Mouse (Mus musculus) CH12.LX (cell line): ENCODE results near the gene Mrrf.

Experiments used
- CHD1 ChIP-seq: IDR thresholded peaks from 2 replicates; pipeline ENCODE4 v1.6.1; 2012; ENCODE audit warnings: low read depth, low read length, improper control_type of control experiment, inconsistent platforms
- CHD2 ChIP-seq: IDR thresholded peaks from 2 replicates; pipeline ENCODE4 v1.6.1; 2011; ENCODE audit warnings: low read length, improper control_type of control experiment
- ELF1 ChIP-seq: IDR thresholded peaks from 2 replicates; pipeline ENCODE4 v1.6.1; 2014; ENCODE audit warnings: low read depth, mild to moderate bottlenecking, inconsistent platforms, low read length, improper control_type of control experiment
- EP300 ChIP-seq: IDR thresholded peaks from 2 replicates; pipeline ENCODE4 v1.6.1; 2011; ENCODE audit warnings: low read length, improper control_type of control experiment
- JUND ChIP-seq: conservative IDR thresholded peaks from 2 replicates; pipeline ENCODE4 v1.6.1; 2011; ENCODE audit warnings: low read depth, low read length, improper control_type of control experiment
- MEF2A ChIP-seq: IDR thresholded peaks from 2 replicates; pipeline ENCODE4 v1.6.1; 2014; ENCODE audit warnings: low read depth, mild to moderate bottlenecking, inconsistent platforms, low read length, improper control_type of control experiment, borderline replicate concordance
- NRF1 ChIP-seq: IDR thresholded peaks from 2 replicates; pipeline ENCODE4 v1.6.1; 2014; ENCODE audit warnings: low read depth, mild to moderate bottlenecking, inconsistent platforms, low read length, improper control_type of control experiment, moderate library complexity
- POLR2A ChIP-seq: IDR thresholded peaks from 2 replicates; pipeline ENCODE4 v1.6.1; 2011; ENCODE audit warnings: low read depth, mild to moderate bottlenecking, improper control_type of control experiment, low read length
- POLR2AphosphoS2 ChIP-seq: IDR thresholded peaks from 2 replicates; pipeline ENCODE4 v1.6.1; 2011; ENCODE audit warnings: low read depth, low read length, improper control_type of control experiment

DNA sequence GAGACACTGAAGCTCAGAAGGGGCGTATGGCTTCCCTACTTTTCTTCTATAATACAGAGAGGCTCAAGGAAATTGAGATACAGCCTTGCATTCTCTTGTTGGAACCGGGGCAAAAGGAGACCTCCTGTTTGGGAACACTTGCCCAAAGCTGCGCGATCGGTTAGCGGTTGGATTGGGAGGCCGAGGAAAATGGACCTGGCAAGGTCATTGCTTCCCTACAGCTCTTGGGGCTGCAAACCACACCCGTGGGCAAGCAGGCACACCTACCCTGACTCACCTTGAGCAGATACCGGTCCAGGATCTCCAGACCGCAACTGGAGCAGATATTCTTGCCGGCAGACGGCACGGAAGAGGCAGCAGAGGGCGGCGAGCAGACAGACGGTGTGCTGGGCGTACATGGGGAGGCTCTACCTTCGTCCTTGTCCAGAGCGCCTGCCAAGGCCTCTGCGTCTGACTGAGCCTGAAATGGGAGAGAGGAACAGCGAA lies 33.1 kb upstream of the Mrrf start:
- TF ChIP-seq EP300 = no peak
- no peak for TF ChIP-seq CHD1
- no peak for TF ChIP-seq ELF1
- no peak for TF ChIP-seq NRF1
- no peak for TF ChIP-seq JUND
- TF ChIP-seq POLR2AphosphoS2 = no peak
- TF ChIP-seq POLR2A = no peak
- no peak for TF ChIP-seq MEF2A
- TF ChIP-seq CHD2 = no peak
